Mouse (Mus musculus) liver, adult 2 months (tissue): ENCODE data around the gene Creb3. TPM values are rescaled to one million over a fixed set of nuclear protein-coding genes. Genes with fewer than 3 reads are reported as not detected.
"Not testable (repeated sequence)": the region's sequence is repeated elsewhere in the genome, so short reads cannot be mapped to it uniquely, and the experiment has no call there.

ENCODE experiments used
- DNase-seq: peaks from one replicate; pipeline ENCODE4 v3.0.0-alpha.2; 2011; ENCODE audit warnings: low read depth, low spot score; ENCODE audit errors: extremely low read depth
- H3K27ac ChIP-seq: fragments of 200-500 bp; replicated peaks from 2 replicates; pipeline ENCODE4 v1.5.1; 2012; ENCODE audit warnings: low read depth, mild to moderate bottlenecking, control low read depth, inconsistent platforms, low read length; ENCODE audit not compliant: insufficient read depth
- H3K27me3 ChIP-seq: fragments of 200-500 bp; 2 replicates; pipeline ENCODE4 v1.6.1; 2012; ENCODE audit warnings: mild to moderate bottlenecking, moderate library complexity, low read length, inconsistent platforms; ENCODE audit not compliant: control insufficient read depth, insufficient read depth
- H3K36me3 ChIP-seq: fragments of 200-500 bp; 2 replicates; pipeline ENCODE4 v1.6.1; 2012; ENCODE audit warnings: low read length, inconsistent platforms; ENCODE audit not compliant: control insufficient read depth, insufficient read depth
- H3K4me1 ChIP-seq: fragments of 200-500 bp; 2 replicates; pipeline ENCODE4 v1.6.1; 2011; ENCODE audit warnings: low read length; ENCODE audit not compliant: control insufficient read depth, insufficient read depth
- H3K4me3 ChIP-seq: fragments of 200-500 bp; 2 replicates; pipeline ENCODE4 v1.5.1; 2011; ENCODE audit warnings: low read depth, mild to moderate bottlenecking, control low read depth, low read length, moderate library complexity; ENCODE audit not compliant: insufficient read depth
- H3K79me2 ChIP-seq: fragments of 200-500 bp; 2 replicates; pipeline ENCODE4 v1.6.1; 2012; ENCODE audit warnings: inconsistent platforms, mild to moderate bottlenecking, low read length, moderate library complexity; ENCODE audit not compliant: control insufficient read depth, insufficient read depth
- H3K9ac ChIP-seq: fragments of 200-500 bp; 2 replicates; pipeline ENCODE4 v1.6.1; 2012; ENCODE audit warnings: low read depth, mild to moderate bottlenecking, control low read depth, inconsistent platforms, low read length
- CTCF ChIP-seq: fragments of 200-500 bp; IDR thresholded peaks from 2 replicates; pipeline ENCODE4 v1.5.1; 2011; ENCODE audit warnings: low read depth, low read length, control low read depth
- POLR2A ChIP-seq: fragments of 200-500 bp; IDR thresholded peaks from 2 replicates; pipeline ENCODE4 v1.6.1; 2011; ENCODE audit warnings: low read length, control low read depth; ENCODE audit not compliant: insufficient read depth; ENCODE audit errors: extremely low read depth
- WGBS: fragments of 180-500 bp; shearing (Covaris S2); methylation state at CpG from one replicate; pipeline ENCODE4 v1.1.7; 2018; 5-methylcytosine and 5-hydroxymethylcytosine counted together
- polyA plus RNA-seq: library from polyadenylated mRNA; depleted of rRNA; stranded (reverse); fragments of >200 nt; gene quantifications from 2 replicates; pipeline ENCODE4 v1.2.3, GENCODE M21; 2012
- total RNA-seq: library from RNA; depleted of rRNA; stranded (reverse); fragments of >200 nt; gene quantifications from 2 replicates; pipeline ENCODE4 v1.2.3, GENCODE M21; 2014

Creb3 gene
- total and polyA plus RNA-seq, 2 experiments, result 41.1 to 62.0 TPM

DNA sequence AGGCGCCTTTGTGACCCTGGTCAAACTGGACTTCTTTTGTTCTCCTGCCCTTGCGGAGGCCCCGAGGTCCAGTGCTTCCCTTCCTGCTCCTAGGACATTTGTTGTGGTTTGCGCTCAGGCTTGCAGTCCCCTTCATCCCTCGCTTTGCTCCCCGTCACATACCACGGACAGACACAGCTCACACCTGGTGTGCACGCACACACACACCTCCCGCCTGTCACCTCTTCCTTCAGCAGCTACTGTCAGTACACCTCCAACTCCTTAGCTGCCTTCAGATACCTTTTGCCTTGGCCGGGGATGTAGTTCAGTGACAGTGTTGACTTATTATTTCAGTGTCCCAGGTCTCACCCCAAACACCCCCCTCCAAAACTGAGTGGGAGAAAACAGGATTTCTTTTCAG, 23.6 kb downstream of the Creb3 start:
- TF ChIP-seq POLR2A, result no peak
- no peak for TF ChIP-seq CTCF
- DNase-seq, result no peak
- H3K27me3 ChIP-seq, result no peaks in the 10 kb centered on the region
- WGBS, result 71% methylated on average over 10 of the region's 10 CpGs
- no peaks in the 10 kb centered on the region for H3K79me2 ChIP-seq
- H3K4me3 ChIP-seq, result no peak overlapping the region
- H3K9ac ChIP-seq, result no peak overlapping the region
- peaks cover 13% of the 10 kb centered on the region; the same call in 1 of the 2 replicates for H3K36me3 ChIP-seq
- H3K27ac ChIP-seq, result no peak overlapping the region
- H3K4me1 ChIP-seq, result no peaks in the 10 kb centered on the region

DNA sequence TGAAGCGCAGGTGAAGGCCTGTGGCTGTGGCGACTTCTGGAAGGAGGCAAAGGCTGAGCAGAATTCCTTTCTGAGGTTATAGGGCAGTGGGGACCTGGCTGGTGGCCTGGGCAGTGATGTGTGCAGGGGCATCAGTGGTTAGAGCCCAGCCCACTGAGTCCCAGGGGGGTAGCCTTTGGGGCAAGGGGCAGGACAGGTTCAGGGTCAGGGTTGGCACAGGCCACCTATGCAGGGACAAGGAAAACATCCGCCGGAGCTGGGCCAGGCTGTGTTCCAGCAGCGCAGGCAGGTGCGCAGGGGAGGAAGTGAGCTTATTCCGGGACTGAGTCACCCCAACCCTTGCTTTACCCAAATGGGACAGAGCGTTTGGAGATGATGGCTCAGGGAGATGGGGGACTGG, 24.3 kb downstream of the Creb3 start:
- peak; percentile 55 for DNase-seq
- no peak overlapping the region for H3K27ac ChIP-seq
- TF ChIP-seq CTCF (no peak), POLR2A (no peak)
- no peaks in the 10 kb centered on the region for H3K79me2 ChIP-seq
- H3K4me1 ChIP-seq, result no peaks in the 10 kb centered on the region
- H3K27me3 ChIP-seq, result no peaks in the 10 kb centered on the region
- H3K4me3 ChIP-seq, result no peak overlapping the region
- 68% methylated on average over 8 of the region's 8 CpGs for WGBS
- H3K36me3 ChIP-seq, result peaks cover 9% of the 10 kb centered on the region; the same call in 1 of the 2 replicates
- H3K9ac ChIP-seq, result no peak overlapping the region

DNA sequence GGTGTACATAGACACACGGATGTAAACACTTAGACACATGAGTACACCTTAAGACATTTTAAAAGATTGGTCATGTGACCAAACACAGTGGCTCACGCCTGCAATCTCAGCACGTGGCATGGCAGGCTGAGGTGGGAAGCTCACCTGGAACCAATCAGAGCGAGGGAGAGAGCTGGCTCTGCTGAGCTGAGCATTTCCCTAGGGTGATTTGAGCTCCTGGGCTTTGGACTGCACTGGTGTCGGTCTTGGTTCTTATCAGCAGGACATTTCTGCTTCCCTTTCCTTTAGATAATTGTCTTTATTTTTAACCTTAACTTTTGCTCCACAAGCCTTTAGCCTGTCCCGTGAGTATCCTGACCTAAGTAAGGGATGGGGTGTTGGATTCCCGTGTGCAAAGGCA, 25.5 kb downstream of the Creb3 start:
- Histone ChIP-seq H3K27ac (peak overlapping the region; percentile 49), H3K79me2 (no peaks in the 10 kb centered on the region), H3K4me1 (no peaks in the 10 kb centered on the region), H3K9ac (no peak overlapping the region), H3K4me3 (no peak overlapping the region), H3K36me3 (peaks cover 3% of the 10 kb centered on the region; the same call in 1 of the 2 replicates), H3K27me3 (no peaks in the 10 kb centered on the region)
- 45% methylated on average over 7 of the region's 7 CpGs for WGBS
- no peak for TF ChIP-seq CTCF
- no peak for TF ChIP-seq POLR2A
- peak; percentile 22 for DNase-seq

DNA sequence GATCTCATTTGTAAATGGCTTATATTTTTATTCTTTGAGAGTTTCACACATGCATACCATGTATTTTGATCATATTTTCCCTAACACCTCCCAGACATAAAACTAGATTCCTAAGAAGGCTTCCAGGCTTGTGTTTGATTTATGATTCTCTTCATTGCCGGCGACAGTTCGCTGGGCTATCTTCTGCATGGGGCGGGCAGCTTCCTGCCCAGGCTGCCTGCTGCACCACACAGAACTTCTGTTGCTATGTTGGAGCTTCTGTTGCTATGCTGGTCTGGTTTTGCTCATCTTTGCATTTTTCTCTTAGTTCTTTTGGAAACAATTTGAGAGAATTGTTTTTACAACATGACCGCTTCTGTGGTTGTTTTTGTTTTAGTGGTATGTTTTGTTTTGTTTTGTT, 29.4 kb downstream of the Creb3 start:
- 67% methylated on average over 5 of the region's 5 CpGs for WGBS
- no peak for TF ChIP-seq POLR2A
- TF ChIP-seq CTCF, result no peak

DNA sequence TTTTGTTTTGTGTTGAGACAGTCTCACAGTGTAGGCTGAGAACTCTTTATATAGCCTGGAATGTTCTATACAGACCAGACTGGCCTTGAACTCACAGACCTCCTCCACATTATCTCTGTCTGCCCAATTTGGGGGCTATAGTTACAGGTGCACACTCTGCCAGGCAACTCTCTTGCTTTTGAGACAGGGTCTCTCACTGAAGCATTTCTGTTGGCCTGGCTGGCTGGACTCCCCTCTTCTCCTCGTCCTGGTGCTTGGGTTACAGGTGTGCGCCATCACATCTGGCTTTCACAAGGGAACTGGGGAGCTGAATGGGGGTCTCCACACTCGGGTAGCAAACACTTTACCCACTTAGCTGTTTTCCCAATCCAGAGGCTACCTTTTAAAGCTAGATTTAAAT, 29.8 kb downstream of the Creb3 start:
- H3K27me3 ChIP-seq, result no peaks in the 10 kb centered on the region
- H3K4me3 ChIP-seq, result no peak overlapping the region
- H3K9ac ChIP-seq, result no peak overlapping the region
- no peak overlapping the region for H3K27ac ChIP-seq
- DNase-seq, result no peak
- H3K79me2 ChIP-seq, result no peaks in the 10 kb centered on the region
- TF ChIP-seq CTCF, result no peak
- TF ChIP-seq POLR2A, result no peak
- 78% methylated on average over 3 of the region's 3 CpGs for WGBS
- H3K36me3 ChIP-seq, result no peaks in the 10 kb centered on the region
- H3K4me1 ChIP-seq, result no peaks in the 10 kb centered on the region

More for the DNA sequence above, 29.4 kb downstream of the Creb3 start:
- no peak overlapping the region for H3K27ac ChIP-seq
- H3K4me1 ChIP-seq, result no peaks in the 10 kb centered on the region
- H3K79me2 ChIP-seq, result no peaks in the 10 kb centered on the region
- H3K27me3 ChIP-seq, result no peaks in the 10 kb centered on the region
- DNase-seq, result no peak
- H3K36me3 ChIP-seq, result no peaks in the 10 kb centered on the region
- no peak overlapping the region for H3K4me3 ChIP-seq
- H3K9ac ChIP-seq, result no peak overlapping the region

DNA sequence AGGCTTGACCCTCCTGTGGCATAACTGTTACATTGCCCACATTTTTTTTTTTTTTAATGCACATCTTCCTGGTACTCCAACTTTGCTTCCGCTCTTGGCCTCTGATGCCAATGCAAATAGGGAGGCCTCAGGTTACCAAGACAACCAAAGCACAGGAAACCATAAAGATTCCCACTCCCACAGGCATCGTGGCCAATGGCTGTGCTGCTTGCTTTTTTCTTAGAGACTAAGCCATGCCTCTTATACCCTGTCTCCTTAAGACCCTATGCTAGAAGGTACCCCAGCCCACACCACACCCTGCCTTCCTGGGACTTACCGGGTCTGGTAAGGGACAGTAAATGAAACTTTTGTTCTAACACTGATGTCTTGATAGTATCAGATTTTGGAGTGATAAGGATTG, 31.3 kb downstream of the Creb3 start:
- DNase-seq, result no peak
- TF ChIP-seq CTCF, result no peak
- no peak for TF ChIP-seq POLR2A
- H3K4me1 ChIP-seq, result no peaks in the 10 kb centered on the region
- 73% methylated on average over 3 of the region's 3 CpGs for WGBS
- H3K27ac ChIP-seq, result no peak overlapping the region
- no peaks in the 10 kb centered on the region for H3K27me3 ChIP-seq
- no peaks in the 10 kb centered on the region for H3K36me3 ChIP-seq
- no peaks in the 10 kb centered on the region for H3K79me2 ChIP-seq
- H3K9ac ChIP-seq, result no peak overlapping the region
- no peak overlapping the region for H3K4me3 ChIP-seq

DNA sequence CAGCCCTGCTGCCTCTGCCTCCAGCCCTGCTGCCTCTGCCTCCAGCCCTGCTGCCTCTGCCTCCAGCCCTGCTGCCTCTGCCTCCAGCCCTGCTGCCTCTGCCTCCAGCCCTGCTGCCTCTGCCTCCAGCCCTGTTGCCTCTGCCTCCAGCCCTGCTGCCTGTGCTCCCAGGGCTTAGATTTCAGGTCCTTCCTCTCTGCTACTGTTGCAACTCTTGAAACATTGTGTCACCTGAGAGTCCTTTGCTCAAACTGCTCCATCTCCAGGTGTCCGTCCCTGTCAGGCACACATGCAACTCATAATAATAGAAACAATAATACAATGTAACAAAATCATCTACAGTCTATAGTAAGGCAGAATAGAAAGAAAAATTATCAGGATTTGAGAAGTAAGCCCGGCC, 34.5 kb downstream of the Creb3 start:
- not testable (repeated sequence) for H3K36me3 ChIP-seq, H3K79me2 ChIP-seq, H3K4me1 ChIP-seq, DNase-seq, H3K27me3 ChIP-seq, H3K4me3 ChIP-seq, H3K27ac ChIP-seq, H3K9ac ChIP-seq
- 88% methylated on average over 2 of the region's 2 CpGs for WGBS
